Mouse (Mus musculus) embryo, embryonic 9.5 days (tissue): ENCODE data around the gene Mrpl35.
"Not testable (repeated sequence)": the region's sequence is repeated elsewhere in the genome, so short reads cannot be mapped to it uniquely, and the experiment has no call there.

Experiments used
- DNase-seq: peaks from one replicate; pipeline ENCODE4 v3.0.0-alpha.2; 2017; ENCODE audit errors: extremely low spot score

The Mrpl35 gene

DNA sequence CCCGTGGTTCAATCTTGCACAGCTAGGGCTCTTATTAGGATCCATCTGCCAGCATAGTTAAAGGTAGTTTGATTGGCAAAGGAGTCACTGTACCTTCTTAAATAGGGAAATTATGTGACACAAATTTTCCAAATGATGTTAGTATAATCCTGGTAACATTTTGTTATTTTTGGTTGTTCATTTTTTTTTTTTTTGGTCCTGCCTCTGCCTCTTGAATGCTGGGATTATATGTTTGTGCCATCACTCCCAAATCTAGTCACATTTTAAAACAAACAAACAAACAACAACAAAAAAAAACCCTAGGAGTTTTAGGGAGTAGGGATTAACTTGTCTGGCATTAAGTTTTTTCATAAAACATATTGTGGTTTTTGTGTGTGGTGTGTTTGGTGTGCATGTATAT, at the start of gene Mrpl35:
Gene Mrpl35 (minus strand): TSS at position 101 of the 400 bp plus-strand sequence.
- DNase-seq, result no peak

DNA sequence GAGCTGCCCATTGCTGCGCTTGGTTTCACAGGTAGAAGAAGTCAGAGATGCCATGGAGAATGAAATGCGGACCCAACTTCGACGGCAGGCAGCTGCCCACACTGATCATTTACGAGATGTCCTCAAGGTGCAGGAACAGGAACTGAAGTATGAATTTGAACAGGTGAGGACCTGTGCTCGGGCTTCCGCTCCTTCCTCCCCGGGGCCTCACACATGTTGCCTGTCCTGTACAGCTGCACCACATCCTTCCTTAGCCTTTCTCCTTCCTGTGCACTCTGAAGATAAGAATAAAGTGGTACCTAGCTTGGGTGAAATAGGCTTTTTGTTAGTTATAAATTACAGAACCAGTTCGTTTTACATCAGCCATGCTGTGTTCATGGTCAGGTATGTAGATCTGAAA, 44.6 kb upstream of the Mrpl35 start:
- no peak for DNase-seq

DNA sequence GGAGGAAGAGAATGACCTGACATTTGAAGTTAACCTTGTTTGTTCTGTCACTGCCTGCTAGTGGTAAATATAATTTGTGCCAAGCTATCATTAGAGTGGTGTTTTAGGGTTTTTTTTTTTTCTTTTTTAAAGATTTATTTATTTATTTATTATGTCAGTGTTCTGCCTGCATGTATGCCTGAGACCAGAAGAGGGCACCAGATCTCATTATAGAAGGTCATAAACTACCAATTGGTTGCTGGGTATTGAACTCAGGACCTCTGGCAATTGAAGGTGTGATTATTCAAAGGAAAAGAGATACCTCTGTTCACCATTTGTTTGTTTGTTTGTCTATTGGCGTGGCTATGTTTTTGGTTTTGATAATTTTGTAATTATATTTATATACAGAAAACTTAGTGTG, 42.0 kb upstream of the Mrpl35 start:
- no peak for DNase-seq

DNA sequence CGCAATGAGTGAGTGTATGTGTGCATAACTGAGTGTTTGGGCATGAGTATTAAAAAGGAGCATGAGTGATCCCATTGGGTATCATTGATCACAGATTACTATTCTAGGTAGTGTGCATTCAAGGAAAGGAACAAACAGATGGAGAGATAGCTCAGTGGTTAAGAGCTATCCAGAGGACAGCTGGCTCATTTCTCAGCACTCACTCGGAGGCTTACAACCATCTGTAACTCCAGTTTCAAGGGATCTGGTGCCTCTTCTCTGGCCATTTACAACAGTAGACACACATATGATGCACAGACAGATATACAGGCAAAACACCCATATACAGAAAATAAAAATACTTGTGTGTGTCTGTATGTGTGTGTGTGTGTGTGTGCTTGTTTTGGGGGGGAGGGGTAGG, 41.0 kb upstream of the Mrpl35 start:
- DNase-seq, result no peak

DNA sequence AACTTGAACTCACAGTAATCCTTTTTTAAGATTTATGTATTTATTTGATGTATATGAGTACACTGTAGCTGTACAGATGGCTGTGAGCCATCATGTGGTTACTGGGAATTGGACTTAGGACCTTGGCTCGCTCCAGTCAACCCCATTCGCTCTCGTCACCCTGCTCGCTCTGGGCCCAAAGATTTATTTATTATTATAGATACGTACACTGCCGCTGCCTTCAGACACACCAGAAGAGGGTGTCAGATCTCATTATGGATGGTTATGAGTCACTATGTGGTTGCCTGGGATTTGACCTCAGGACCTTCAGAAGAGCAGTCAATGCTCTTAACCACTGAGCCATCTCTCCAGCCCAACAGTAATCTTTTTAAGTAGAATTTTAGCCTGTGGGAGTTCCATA, 20.1 kb upstream of the Mrpl35 start:
- DNase-seq, result not testable (repeated sequence)

DNA sequence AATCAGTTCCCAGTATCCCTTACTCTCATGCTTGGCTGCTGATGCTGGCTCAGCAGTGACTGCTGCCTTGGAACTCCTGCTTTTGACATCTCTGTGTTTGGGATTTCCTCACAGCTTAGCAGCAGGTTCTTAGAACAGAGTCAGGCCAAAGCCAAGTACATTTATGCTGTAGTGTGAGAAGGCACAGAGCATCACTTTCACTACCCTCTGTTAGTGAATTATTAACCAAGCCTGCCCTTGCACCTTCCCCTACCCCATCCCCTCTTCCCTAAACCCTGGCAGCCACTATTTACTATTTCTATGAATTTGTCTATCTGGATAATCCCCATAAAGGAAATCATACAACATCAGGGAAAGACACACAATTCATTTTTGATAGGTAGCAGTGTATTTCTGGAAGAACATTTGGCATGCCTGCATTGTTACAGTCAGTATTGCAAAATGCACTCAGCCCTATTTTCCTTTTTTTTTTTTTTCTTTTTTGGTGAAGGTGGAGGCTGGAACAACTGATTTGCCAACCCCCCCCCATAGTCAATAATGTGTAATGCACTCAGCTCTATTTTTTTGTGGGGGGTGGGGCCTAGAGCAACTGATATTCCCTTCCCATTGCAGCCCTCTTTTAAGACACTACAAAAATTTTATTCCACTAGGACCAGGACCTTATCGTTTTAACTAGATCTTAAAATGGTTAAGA, 14.0 kb upstream of the Mrpl35 start:
- DNase-seq, result no peak

DNA sequence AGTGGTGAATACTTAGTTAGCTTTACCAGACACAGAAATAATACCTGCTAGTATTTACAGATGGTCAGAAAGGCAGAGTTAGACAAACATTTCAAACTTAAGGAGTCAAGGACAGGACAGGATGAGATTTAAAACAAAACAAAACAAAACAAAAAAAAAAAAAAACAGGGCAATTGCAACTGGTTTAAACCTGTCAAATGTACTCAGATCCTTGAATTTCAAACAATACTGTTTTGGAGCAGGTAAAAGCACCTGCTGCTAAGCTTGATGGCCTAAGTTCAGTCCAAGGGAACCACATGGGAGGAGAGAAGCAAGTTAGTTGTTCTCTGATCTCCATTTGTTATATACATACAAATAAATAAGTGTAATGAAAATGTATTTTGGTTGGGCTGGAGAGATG, 13.0 kb upstream of the Mrpl35 start:
- no peak for DNase-seq

DNA sequence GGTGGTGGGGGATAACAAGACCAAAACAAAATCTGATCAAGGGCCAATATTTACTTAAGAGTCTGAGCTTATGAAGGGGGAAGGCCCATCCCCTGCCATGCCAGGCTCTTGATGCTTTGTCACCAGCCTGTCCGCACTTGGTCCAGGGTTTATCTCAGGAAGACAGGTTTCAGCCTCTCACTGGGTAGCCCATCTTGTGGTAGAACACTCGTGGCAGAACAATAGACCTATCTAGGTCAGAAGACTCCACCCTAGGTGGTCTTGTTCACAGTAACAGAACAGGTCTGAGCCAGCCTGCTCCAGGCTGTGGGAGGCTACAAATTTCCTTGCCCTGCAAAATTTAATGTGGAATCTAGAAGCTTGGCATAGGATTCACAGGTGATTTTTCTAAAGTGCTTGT, 10.0 kb upstream of the Mrpl35 start:
- no peak for DNase-seq

DNA sequence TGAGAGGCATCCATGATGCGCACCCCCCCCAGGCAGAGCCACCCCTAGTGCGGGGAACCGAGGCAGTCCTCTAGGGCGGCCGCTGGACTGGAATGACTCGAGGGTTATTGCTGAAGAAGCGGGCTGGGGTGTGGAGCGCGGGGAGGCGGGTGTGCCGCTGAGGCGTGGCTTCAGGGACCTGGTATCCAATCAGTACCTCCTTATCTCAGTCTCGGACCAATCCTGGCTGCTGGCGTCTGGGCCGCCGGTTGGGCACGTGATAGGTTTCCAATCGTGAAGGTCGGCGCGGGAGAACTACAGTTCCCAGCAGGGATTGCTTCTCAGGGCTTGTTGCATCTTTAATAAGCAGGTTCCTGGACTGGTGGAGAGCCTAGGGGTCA, 4.8 kb upstream of the Mrpl35 start:
- DNase-seq, result peak; percentile 91

DNA sequence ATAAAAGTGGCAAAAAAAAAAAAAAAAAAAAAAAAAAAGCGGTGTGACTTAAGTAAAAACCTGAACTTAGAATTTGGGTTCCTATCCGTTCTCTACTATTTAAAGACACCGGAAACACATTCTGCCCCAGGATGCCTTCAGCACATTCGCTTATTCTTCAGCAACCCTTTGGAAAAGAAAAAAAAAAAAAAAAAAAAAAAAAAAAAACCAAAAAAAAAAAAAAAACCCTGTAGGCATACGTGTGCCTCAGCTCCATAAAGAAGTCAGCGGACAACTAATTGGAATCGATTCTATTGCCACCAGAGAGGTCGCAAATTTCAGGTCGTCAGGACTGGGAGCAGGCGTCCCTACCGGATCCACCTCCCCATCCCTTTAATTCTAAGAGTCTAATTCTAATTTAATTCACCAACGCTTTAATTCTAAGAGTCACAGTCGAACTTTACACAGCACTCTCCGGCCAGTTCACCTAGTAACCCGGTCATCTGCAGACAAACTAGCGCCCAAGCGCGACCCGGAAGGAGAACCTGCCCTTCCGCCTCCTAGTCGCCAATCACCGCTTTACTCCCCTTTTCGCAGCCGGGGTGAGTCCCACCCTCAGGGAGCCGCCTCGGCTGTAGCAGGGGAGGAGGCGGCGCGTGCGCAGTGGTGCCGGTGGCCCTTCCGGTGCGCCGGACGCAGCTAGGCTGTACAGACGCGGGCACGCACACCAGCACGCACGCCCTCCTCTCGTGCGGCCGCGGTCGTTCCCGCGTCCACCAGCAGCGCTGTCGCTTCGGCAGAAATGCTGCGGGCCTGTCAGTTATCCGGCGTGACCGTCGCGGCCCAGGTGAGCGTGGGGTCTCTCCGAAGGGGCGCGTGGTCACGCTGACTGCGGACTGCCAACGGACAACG, 4.2 kb upstream of the Mrpl35 start, which contains the start of gene Immt:
Gene Immt (plus strand): TSS at position 642 of the 891 bp plus-strand sequence.
- DNase-seq, result peak; percentile 92

DNA sequence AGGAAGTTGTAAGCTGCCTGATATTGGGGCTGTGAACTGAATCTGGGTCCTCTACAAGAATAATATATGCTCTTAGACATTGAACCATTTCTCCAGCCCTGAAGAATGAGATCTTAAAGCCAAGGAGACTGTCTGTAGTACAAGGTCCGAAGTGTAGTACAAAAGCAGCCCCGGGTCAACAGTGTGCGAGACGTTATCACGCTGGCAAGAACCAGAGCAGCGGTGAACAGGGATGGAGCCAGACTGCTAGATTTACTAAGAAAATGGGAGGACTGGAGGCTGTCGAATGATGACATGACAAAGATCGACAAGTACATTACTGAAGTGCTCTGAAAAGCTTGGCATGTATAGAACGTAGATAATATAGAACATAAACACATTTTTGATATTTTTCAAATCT, 3.0 kb upstream of the Mrpl35 start:
- no peak for DNase-seq

DNA sequence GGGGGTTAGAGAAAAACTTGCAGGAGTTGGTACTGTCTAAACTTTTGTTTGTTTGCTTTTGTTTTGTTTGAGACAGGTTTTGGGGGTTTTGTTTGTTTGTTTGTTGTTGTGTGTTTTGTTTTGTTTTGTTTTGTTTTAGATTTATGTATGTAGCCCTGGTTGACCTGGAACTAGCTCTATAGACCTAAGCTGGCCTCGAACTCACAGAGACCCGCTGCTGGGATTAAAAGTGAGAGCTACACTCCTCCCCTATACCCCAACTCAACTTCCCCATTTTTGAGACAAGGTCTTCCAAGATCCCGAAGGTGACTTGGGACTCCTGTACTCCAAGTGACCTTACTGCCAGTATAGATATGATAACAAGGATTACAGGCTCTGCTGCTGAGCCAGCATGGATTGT, 2.8 kb downstream of the Mrpl35 start:
- DNase-seq, result no peak

DNA sequence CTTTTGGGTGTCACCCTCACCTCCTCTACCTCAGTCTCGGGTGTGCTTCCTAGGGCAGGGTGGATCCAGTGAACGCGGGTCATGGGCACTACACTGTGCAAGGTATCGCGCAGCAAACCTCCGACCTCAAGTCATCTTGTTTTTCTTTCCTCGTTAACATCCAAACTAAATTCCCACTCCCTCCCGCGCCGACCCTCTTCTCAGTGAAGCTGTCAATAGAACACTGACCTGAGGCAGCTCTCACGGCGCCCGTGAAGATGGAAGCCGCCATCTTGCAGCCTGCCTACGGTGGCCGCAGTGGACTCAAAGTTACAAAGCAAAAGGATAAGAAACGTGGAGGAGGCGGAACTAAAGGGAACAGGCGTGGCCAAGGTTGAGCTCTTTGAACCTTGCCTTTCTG, 3.3 kb downstream of the Mrpl35 start:
- DNase-seq, result peak; percentile 86

DNA sequence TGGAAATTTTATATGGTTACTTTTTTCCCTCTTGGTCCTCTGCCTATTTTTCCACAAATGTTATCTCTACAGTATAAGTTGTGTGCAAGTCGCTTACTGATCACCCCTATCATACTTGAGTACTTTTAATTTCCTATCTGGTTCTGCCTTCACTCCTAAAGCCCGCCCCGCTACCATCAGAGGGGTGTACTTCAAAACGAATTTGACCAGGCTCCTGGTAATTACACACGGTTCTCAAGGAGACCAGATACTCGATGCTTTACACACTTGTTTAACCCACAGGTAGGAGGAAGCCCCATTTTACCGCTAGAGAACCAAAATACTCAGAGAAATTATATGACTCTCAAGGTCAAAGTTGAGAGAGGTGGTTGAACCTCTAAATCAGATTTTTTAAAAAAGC, 3.7 kb downstream of the Mrpl35 start:
- no peak for DNase-seq

DNA sequence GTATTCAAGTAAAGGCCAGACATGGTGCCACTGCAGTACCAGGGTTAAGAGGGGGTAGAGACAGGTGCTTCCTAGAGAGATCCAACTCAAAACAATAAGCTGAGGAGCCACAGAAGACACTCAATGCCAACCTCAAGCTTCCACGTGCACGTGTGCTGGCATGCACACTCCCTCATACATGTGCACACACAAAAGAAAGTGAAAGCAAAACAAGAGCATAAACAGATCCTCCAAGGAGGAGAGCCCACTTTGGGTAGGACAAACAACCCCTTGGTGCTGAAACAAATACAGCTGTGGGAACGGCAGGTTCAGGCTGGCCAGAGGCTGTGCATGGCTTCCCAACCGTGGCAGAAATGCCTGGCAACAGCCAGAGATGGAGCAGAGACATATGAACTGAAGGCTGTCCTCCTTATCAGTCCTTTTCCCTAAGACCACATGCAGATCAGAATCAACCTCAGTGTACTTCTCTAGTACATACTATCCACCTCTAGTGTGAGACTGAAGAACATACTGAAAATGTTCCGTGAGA, 6.9 kb downstream of the Mrpl35 start:
- no peak for DNase-seq

DNA sequence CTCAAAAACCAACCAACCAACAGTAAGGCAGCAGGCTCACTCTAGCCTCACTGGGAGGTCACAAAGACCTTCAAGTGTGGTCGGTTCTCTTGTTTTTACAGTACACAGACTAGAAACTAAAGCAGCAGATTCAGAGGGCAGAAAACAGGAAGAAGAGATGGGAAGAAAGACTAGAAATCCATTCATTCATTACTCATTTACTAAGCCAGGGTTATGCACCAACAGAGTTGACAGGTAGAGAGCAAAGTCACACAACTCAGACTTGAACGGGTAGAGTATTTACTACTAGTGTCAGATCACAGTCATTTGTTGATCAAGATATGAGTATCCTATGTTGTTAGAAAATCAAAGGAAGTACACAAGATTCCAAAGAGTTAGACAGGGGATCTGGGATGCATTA, 13.9 kb downstream of the Mrpl35 start:
- DNase-seq, result no peak

DNA sequence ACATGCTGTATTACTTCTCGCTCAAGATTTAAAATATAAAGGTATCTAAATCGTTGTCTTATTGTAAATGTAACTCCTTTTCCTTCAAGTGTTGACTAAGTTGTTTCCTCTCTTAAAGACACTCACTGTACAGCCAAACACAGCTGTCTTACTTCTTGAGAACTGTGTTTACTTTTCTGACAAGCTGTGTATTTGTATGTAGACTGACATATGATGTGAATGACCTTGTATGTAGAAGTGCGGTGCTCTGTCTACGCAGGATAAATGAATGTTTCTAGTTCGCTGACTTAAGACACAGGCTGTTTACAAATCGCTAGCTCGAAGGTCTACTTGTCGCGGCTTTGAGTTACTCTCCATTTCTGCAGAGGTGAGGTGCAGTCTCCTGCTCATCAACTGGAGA, 16.9 kb downstream of the Mrpl35 start:
- no peak for DNase-seq

DNA sequence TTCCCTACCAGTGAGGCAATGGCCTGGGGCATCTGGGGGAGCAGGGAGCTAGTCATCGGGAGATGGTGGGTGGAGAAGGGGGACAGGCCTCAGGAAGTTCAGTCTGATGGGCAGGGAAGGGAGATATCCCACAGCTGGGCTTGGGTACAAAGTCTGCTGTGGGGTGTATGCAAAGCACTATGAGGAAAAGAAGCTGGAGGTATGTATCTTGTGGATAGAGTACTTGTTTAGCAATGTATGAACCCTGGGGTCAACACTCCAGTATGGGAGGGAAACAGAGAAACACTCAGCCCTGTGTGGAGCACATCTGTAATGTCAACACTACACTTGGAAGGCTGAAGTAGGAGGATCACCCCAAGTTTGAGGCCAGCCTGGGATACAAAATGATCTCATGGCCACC, 20.1 kb downstream of the Mrpl35 start:
- DNase-seq, result no peak

DNA sequence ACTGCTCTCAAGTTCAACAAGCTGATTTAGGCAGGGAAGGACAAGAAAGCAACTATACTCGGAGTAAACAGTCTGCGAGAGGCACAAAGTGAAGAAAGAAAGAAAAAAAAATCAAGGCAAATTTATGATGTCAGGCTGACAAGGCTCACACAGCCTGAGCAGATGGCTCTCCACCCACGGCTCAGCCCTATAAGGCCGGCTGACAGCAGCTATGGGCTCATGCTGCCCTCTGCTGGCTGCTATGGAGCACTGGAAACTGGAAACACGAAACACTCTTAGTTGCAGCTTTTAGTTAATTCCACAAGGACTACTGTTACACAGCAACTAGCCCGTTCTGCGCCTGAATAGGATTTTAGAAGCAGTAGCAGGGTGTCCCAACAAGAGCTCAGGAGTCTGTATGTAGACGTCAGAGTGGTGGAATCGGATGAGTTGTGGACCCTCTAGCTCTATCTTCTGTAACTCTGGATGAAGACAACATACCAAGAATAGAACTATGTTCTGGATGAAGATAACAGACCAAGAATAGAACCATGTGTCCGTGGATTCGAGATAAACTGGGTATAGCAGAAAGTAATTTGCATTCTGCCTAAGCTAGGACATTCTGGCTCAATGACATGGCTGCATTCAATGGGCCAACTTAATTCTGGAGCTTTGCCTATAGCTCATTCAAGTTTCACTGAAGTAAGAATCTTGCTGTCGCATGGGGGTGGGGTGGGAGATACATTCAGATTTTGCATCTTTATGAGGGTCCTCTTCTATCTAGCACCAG, 22.5 kb downstream of the Mrpl35 start:
- peak; percentile 53 for DNase-seq

DNA sequence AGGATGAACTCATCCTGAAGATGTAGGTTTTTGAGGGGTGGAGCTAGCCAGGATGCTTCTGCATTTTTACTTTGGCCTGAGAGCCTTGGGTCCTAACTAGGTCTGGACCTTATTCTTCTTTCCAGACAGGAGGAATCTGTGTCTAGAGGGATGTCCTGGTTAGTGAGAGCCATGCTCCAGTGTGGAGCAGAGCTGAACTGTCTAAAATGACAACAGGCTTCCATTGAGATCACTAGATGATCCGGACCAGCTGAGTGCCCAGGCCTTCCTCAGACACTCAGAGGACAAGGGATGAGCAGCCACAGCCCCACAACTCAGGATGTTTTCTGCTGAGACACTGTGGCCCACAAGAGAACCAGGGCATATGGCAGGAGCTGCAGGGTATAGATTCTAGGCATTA, 23.2 kb downstream of the Mrpl35 start:
- no peak for DNase-seq

DNA sequence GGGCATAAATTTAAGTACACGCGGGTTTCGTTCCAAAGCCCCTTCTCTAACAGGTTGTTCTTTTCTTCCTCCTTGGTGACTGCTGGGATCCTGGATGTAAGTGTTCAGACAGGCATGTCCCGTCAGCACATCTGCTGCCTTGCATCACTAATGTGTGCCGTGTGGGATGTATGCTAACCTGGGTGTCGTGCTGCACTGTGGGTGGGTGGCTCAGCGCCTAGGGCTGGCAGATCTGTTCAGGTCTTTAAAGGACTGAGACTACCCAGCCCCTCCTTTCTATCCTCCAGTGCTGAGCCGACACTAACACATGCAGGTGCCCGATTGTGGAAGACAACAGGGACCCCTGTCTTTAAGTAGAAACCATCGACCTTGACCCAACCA, 25.1 kb downstream of the Mrpl35 start:
- no peak for DNase-seq

DNA sequence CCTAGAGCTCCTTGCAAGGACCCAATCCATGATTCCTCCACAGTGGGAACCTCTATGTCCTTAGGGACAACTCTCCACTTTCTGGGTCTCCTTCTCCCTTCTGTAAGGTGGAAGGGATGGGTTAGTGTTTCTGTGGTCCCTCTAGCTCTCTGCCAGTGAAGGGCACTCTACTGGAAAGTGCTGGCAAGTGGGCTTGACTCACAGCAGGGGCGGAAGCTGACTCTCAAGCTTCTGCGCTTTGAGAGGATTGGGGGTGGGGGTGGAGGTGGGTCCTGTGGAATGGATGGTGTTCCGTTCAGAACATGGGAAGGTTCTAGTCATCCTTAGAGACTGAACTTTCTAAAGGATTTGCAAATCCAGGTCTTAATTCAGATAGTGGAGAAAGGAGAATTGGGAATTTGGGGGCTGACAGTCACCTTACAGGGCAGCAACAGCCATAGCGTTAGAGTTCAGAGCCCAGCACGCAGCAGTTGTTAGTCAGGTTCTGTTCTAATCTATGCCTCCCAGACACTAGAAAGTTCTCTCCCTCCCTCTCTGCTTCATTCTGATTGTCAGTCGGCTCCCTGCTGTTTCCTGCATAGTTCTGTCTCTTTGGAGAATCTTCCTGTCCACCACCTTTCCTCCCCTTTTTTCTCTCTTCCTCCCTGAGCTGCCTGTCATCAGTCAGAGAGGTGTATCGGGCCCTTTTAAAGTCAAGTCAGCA, 25.6 kb downstream of the Mrpl35 start:
- DNase-seq, result no peak
